Mouse (Mus musculus): ENCODE measurements around the gene Cd209g. TPM values are rescaled to one million over a fixed set of nuclear protein-coding genes. Genes with fewer than 3 reads are reported as not detected.

Cd209g gene
- polyA plus RNA-seq, 1 experiment from 2014 or later, result 0.09 TPM

Other genes with a start within 250 kb of the Cd209g start
- not detected in 2 replicates for gene Cd209b, start 207.3 kb upstream of the Cd209g start, polyA plus RNA-seq (2015; fragmentation: Nextera tagmentation; extraction: Ambion mirVana)
- gene Cd209c, start 179.4 kb upstream of the Cd209g start, polyA plus RNA-seq (2015; fragmentation: Nextera tagmentation; extraction: Ambion mirVana), result 0.50 and 0.51 TPM in 2 replicates
- gene Cd209f, start 28.3 kb upstream of the Cd209g start, polyA plus RNA-seq (2015; fragmentation: Nextera tagmentation; extraction: Ambion mirVana), result 0.28 and 0.82 TPM in 2 replicates
- gene Evi5l, start 32.5 kb downstream of the Cd209g start, polyA plus RNA-seq (2015; fragmentation: Nextera tagmentation; extraction: Ambion mirVana), result 116 and 126 TPM in 2 replicates
- gene Prr36, start 83.4 kb downstream of the Cd209g start, polyA plus RNA-seq (2015; fragmentation: Nextera tagmentation; extraction: Ambion mirVana), result 42.8 and 43.2 TPM in 2 replicates
- gene Lrrc8e, start 92.7 kb downstream of the Cd209g start, polyA plus RNA-seq (2015; fragmentation: Nextera tagmentation; extraction: Ambion mirVana), result not detected in 2 replicates
- 24.8 and 28.5 TPM in 2 replicates for gene Map2k7, start 104.6 kb downstream of the Cd209g start, polyA plus RNA-seq (2015; fragmentation: Nextera tagmentation; extraction: Ambion mirVana)
- 0.59 and 0.71 TPM in 2 replicates for gene Gm49320, start 104.8 kb downstream of the Cd209g start, polyA plus RNA-seq (2015; fragmentation: Nextera tagmentation; extraction: Ambion mirVana)
- 2.8 and 3.7 TPM in 2 replicates for gene Tgfbr3l, start 114.1 kb downstream of the Cd209g start, polyA plus RNA-seq (2015; fragmentation: Nextera tagmentation; extraction: Ambion mirVana)
- 71.6 and 72.2 TPM in 2 replicates for gene Snapc2, start 119.0 kb downstream of the Cd209g start, polyA plus RNA-seq (2015; fragmentation: Nextera tagmentation; extraction: Ambion mirVana)
- gene Ctxn1, start 125.2 kb downstream of the Cd209g start, polyA plus RNA-seq (2015; fragmentation: Nextera tagmentation; extraction: Ambion mirVana), result 278 and 289 TPM in 2 replicates
- gene Timm44, start 141.8 kb downstream of the Cd209g start, polyA plus RNA-seq (2015; fragmentation: Nextera tagmentation; extraction: Ambion mirVana), result 43.6 and 51.9 TPM in 2 replicates
- gene Ccl25, start 191.1 kb downstream of the Cd209g start, polyA plus RNA-seq (2015; fragmentation: Nextera tagmentation; extraction: Ambion mirVana), result 15.5 and 17.2 TPM in 2 replicates
- gene Elavl1, start 191.3 kb downstream of the Cd209g start, polyA plus RNA-seq (2015; fragmentation: Nextera tagmentation; extraction: Ambion mirVana), result 80.6 and 94.9 TPM in 2 replicates

Measured in hindbrain, embryonic 16.5 days (tissue).